Mouse (Mus musculus): ENCODE results near the gene Clcn2. TPM values are rescaled to one million over a fixed set of nuclear protein-coding genes. Genes with fewer than 3 reads are reported as not detected.

Gene Clcn2
- total and polyA plus RNA-seq, 3 experiments = 5.4 to 9.4 TPM; not detected in 1

GRCm38 (mm10) chr16:20691617-20692016 lies 25.9 kb downstream of the Clcn2 start:
- Histone ChIP-seq H3K79me2 (ENCODE audit: control insufficient read depth, insufficient read depth, low read length, poor library complexity) (no peaks in the 10 kb centered on the region), H3K9me3 (replicated peaks; ENCODE audit: insufficient read depth, low read length) (no peaks in the 10 kb centered on the region), H3K4me1 (ENCODE audit: control insufficient read depth in 1 of 2, insufficient read depth in 2 of 2, low read length in 2 of 2) (no peaks in the 10 kb centered on the region), H3K4me3 (ENCODE audit: control insufficient read depth in 1 of 2, insufficient read depth in 1 of 2, low read depth in 2 of 2, low read length in 2 of 2) (no peak overlapping the region), H3K9ac (ENCODE audit: control insufficient read depth, low read depth, low read length, poor library complexity, severe bottlenecking) (no peak overlapping the region), H3K27me3 (ENCODE audit: control insufficient read depth in 1 of 2, insufficient read depth in 2 of 2, low read length in 2 of 2) (no peaks in the 10 kb centered on the region), H3K27ac (ENCODE audit: control insufficient read depth, low read depth, low read length) (no peak overlapping the region), H3K36me3 (ENCODE audit: control insufficient read depth in 1 of 2, insufficient read depth in 2 of 2, low read length in 2 of 2) (peaks cover 5 to 26% of the 10 kb centered on the region in 2 experiments; a peak in 3 of 4 replicates)
- no peak for DNase-seq (ENCODE audit: low read depth, low spot score)
- TF ChIP-seq POLR2AphosphoS5 (IDR thresholded peaks at IDR 0.05; ENCODE audit: borderline replicate concordance, low read depth, low read length) = no peak
- peak; percentile 59; the same call in 1 of the 2 replicates for TF ChIP-seq ZNF384 (IDR thresholded peaks at IDR 0.05; ENCODE audit: low read depth, low read length)

- DNase-seq (ENCODE audit: low read depth, low spot score) = peak; percentile 50
- Histone ChIP-seq H3K27ac (ENCODE audit: control insufficient read depth, low read depth, low read length) (no peak overlapping the region), H3K4me1 (ENCODE audit: control insufficient read depth in 1 of 2, insufficient read depth in 2 of 2, low read length in 2 of 2) (no peaks in the 10 kb centered on the region), H3K9me3 (replicated peaks; ENCODE audit: insufficient read depth, low read length) (no peaks in the 10 kb centered on the region), H3K79me2 (ENCODE audit: control insufficient read depth, insufficient read depth, low read length, poor library complexity) (no peaks in the 10 kb centered on the region), H3K9ac (ENCODE audit: control insufficient read depth, low read depth, low read length, poor library complexity, severe bottlenecking) (no peak overlapping the region), H3K27me3 (ENCODE audit: control insufficient read depth in 1 of 2, insufficient read depth in 2 of 2, low read length in 2 of 2) (no peaks in the 10 kb centered on the region), H3K36me3 (ENCODE audit: control insufficient read depth in 1 of 2, insufficient read depth in 2 of 2, low read length in 2 of 2) (peaks cover 5 to 26% of the 10 kb centered on the region in 2 experiments; a peak in 3 of 4 replicates), H3K4me3 (ENCODE audit: control insufficient read depth in 1 of 2, insufficient read depth in 1 of 2, low read depth in 2 of 2, low read length in 2 of 2) (no peak overlapping the region)
- TF ChIP-seq MEF2A (IDR thresholded peaks at IDR 0.05; ENCODE audit: extremely low read depth, insufficient replicate concordance, low read depth, low read length, poor library complexity, severe bottlenecking) (no peak), TAL1 (IDR thresholded peaks at IDR 0.05; ENCODE audit: low read length) (peak; percentile 61), MAFK (IDR thresholded peaks at IDR 0.05; ENCODE audit: borderline replicate concordance, low read depth, low read length) (no peak), HCFC1 (IDR thresholded peaks at IDR 0.05; ENCODE audit: low read depth, low read length) (no peak), ZNF384 (IDR thresholded peaks at IDR 0.05; ENCODE audit: low read depth, low read length) (no peak), ZC3H11A (IDR thresholded peaks at IDR 0.05; ENCODE audit: low read depth, low read length) (no peak), BHLHE40 (IDR thresholded peaks at IDR 0.05; ENCODE audit: borderline replicate concordance, low read depth, low read length) (no peak), GABPA (IDR thresholded peaks at IDR 0.05; ENCODE audit: low read depth, low read length) (no peak), MYB (IDR thresholded peaks at IDR 0.05; ENCODE audit: low read depth, low read length) (peak; percentile 47; the same call in 1 of the 2 replicates), POLR2A (IDR thresholded peaks at IDR 0.05; ENCODE audit: control insufficient read depth in 1 of 2, insufficient read depth in 1 of 2, low read depth in 1 of 2, low read length in 2 of 2, poor library complexity in 1 of 2) (peak in 1 of 2 experiments; percentile 48; a peak in 1 of 4 replicates), ZMIZ1 (IDR thresholded peaks at IDR 0.05; ENCODE audit: low read depth, low read length) (0 out of 2 replicates have a peak, but pooled peaks have one; percentile 21), UBTF (IDR thresholded peaks at IDR 0.05; ENCODE audit: borderline replicate concordance, insufficient read depth, low read depth, low read length) (no peak), MAX (IDR thresholded peaks at IDR 0.05; ENCODE audit: low read length) (no peak), JUND (IDR thresholded peaks at IDR 0.05; ENCODE audit: low read depth, low read length) (no peak), EP300 (IDR thresholded peaks at IDR 0.05; ENCODE audit: low read depth in 1 of 2, low read length in 2 of 2) (peak; percentile 52 to 56; a peak in 2 of 4 replicates), RAD21 (IDR thresholded peaks at IDR 0.05; ENCODE audit: low read depth, low read length) (no peak), CHD1 (IDR thresholded peaks at IDR 0.05; ENCODE audit: low read depth, low read length) (no peak), CTCF (IDR thresholded peaks at IDR 0.05 in 2 of 3, conservative IDR thresholded peaks at IDR 0.05 in 1 of 3; ENCODE audit: control insufficient read depth in 1 of 3, insufficient read depth in 1 of 3, low read depth in 2 of 3, low read length in 3 of 3, poor library complexity in 1 of 3, severe bottlenecking in 1 of 3) (no peak), SMC3 (IDR thresholded peaks at IDR 0.05; ENCODE audit: low read depth, low read length) (no peak), CHD2 (IDR thresholded peaks at IDR 0.05; ENCODE audit: low read length) (no peak), MAZ (IDR thresholded peaks at IDR 0.05; ENCODE audit: low read depth, low read length) (no peak), ELF1 (IDR thresholded peaks at IDR 0.05; ENCODE audit: low read depth, low read length) (no peak), NELFE (IDR thresholded peaks at IDR 0.05; ENCODE audit: low read depth, low read length) (no peak), RCOR1 (IDR thresholded peaks at IDR 0.05; ENCODE audit: low read depth, low read length) (peak; percentile 51), MYC (IDR thresholded peaks at IDR 0.05; ENCODE audit: low read depth, low read length) (no peak), TBP (IDR thresholded peaks at IDR 0.05; ENCODE audit: low read depth, low read length) (no peak), ETS1 (IDR thresholded peaks at IDR 0.05; ENCODE audit: low read depth, low read length) (peak; percentile 36; the same call in 1 of the 2 replicates), TCF12 (IDR thresholded peaks at IDR 0.05; ENCODE audit: low read depth, low read length) (peak; percentile 82), USF2 (IDR thresholded peaks at IDR 0.05; ENCODE audit: borderline replicate concordance in 1 of 2, insufficient read depth in 1 of 2, low read depth in 1 of 2, low read length in 2 of 2) (no peak), MXI1 (IDR thresholded peaks at IDR 0.05; ENCODE audit: low read depth, low read length) (peak; percentile 23; the same call in 1 of the 2 replicates), POLR2AphosphoS2 (IDR thresholded peaks at IDR 0.05; ENCODE audit: low read length) (no peak; the same call in 1 of the 2 replicates)
Observed at GRCm38 (mm10) chr16:20690774-20691173, 26.8 kb downstream of the Clcn2 start.

Data from MEL (cell line).